9 mouse cellular contexts compared by ENCODE assay signal in the genomic region with DNA sequence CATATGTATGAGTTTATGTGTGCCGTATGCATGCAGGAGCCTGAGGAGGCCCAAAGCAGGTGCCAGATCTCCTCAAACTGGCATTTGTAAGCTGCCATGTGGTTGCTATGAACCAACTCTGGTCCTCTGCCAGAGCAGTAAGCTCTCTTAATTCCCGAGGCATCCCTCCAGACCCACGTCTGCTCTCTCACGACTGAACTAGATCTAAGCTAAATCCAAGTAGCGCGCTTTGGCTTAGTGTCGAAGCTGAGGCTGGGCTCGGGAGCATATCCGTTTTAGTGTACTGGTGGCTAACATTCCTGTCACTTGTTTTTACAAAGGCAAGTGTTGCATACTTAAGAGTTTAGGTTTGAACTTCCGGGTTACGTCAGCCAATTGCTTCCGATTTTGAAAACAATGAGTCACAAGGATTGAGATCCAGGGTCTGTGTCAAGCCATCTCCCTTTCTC.
A peak's percentile ranks its signal among the peaks of the same experiment; 100 is the strongest.
DNase-seq lines count a peak whose midpoint lies in the region.
"Had no signal": no experiment of that assay in that cellular context is flagged by ENCODE, and none has a peak within 500 bp of the region (broad histone marks: within the 10 kb centered on the region; RNA-seq: fewer than 3 reads in every experiment).

No protein-coding gene starts in this region.

- intact Hi-C loops in heart, postnatal 25 days (cut with DNase I): no loop called here

- peak; percentile 87 for DNase-seq in heart, adult 11 months
- no peak for DNase-seq in heart, postnatal 25 days (ENCODE audit: low spot score)
- peak; percentile 87 to 91 for DNase-seq in cerebellum, postnatal 14 days
- peak; percentile 47 for DNase-seq in layer of hippocampus, postnatal 25 days (ENCODE audit: extremely low spot score in 1 of 2, low spot score in 1 of 2)
- peak; percentile 57 for DNase-seq in right cerebral cortex, adult 18-20 months
- no peak for DNase-seq in spleen, postnatal 10 days (ENCODE audit: low spot score in 2 of 2)
- no peak for DNase-seq in MN1 (ENCODE audit: low spot score)
- no peak for DNase-seq in kidney, postnatal 36 days
- DNase-seq: kidney, adult 11 months had no signal

Comparison
In these comparisons a context has a peak if more than half of its experiments do, and no peak if none do; other contexts are left out.
1. DNase-seq: peak in heart, adult 11 months (single experiment), cerebellum, postnatal 14 days (2 of 2), layer of hippocampus, postnatal 25 days (2 of 2) and right cerebral cortex, adult 18-20 months (single experiment); none in heart, postnatal 25 days (single experiment), spleen, postnatal 10 days (0 of 2), MN1 (single experiment) and kidney, postnatal 36 days (0 of 2).